Mouse (Mus musculus) embryonic facial prominence, embryonic 13.5 days (tissue): ENCODE measurements around the gene Ankrd9. TPM values are rescaled to one million over a fixed set of nuclear protein-coding genes. Genes with fewer than 3 reads are reported as not detected.
A peak's percentile ranks its signal among the peaks of the same experiment; 100 is the strongest.

Source experiments
- ATAC-seq: fragments of 200-750 bp; cut with Nextera tagmentation; 2 replicates; pipeline ENCODE4 v1.8.0; 2017; ENCODE audit warnings: low read depth; ENCODE audit not compliant: insufficient number of reproducible peaks, insufficient read depth, low FRiP score, low TSS enrichment
- H3K27ac ChIP-seq: fragments of 300-500 bp; sonication (generic); 2 replicates; pipeline ENCODE4 v1.5.1; 2015; ENCODE audit warnings: moderate library complexity, mild to moderate bottlenecking, inconsistent platforms
- H3K27me3 ChIP-seq: fragments of 300-500 bp; sonication (generic); 2 replicates; pipeline ENCODE4 v1.6.1; 2015; ENCODE audit warnings: mild to moderate bottlenecking, inconsistent platforms
- H3K36me3 ChIP-seq: fragments of 300-500 bp; sonication (generic); 2 replicates; pipeline ENCODE4 v1.6.1; 2015; ENCODE audit warnings: mild to moderate bottlenecking, inconsistent platforms
- H3K4me1 ChIP-seq: fragments of 300-500 bp; sonication (generic); 2 replicates; pipeline ENCODE4 v1.6.1; 2015; ENCODE audit warnings: inconsistent platforms
- H3K4me2 ChIP-seq: fragments of 300-500 bp; sonication (generic); 2 replicates; pipeline ENCODE4 v1.6.1; 2015; ENCODE audit warnings: moderate library complexity, mild to moderate bottlenecking, inconsistent platforms
- H3K4me3 ChIP-seq: fragments of 300-500 bp; sonication (generic); 2 replicates; pipeline ENCODE4 v1.5.1; 2015; ENCODE audit warnings: mild to moderate bottlenecking, inconsistent platforms
- H3K9ac ChIP-seq: fragments of 300-500 bp; sonication (generic); 2 replicates; pipeline ENCODE4 v1.6.1; 2015; ENCODE audit warnings: mild to moderate bottlenecking, inconsistent platforms
- H3K9me3 ChIP-seq: fragments of 300-500 bp; sonication (generic); 2 replicates; pipeline ENCODE4 v1.6.1; 2016; ENCODE audit warnings: inconsistent platforms
- WGBS: fragments of 180-500 bp; shearing (Covaris S2); methylation state at CpG from one replicate; pipeline ENCODE4 v1.1.7; 2015; ENCODE audit warnings: mixed read lengths; 5-methylcytosine and 5-hydroxymethylcytosine counted together
- polyA plus RNA-seq: library from polyadenylated mRNA; unstranded; fragments of >200 nt; fragmentation: Nextera tagmentation; extraction: Ambion mirVana; gene quantifications from 2 replicates; pipeline ENCODE4 v1.2.1, GENCODE M21; 2015

The Ankrd9 gene
- polyA plus RNA-seq, 1 experiment from 2014 or later = 16.4 TPM

- H3K9me3 ChIP-seq = no peaks in the 10 kb centered on the region
- no peak overlapping the region for H3K4me2 ChIP-seq
- H3K27me3 ChIP-seq = no peaks in the 10 kb centered on the region
- H3K36me3 ChIP-seq = no peaks in the 10 kb centered on the region
- peaks cover 6% of the 10 kb centered on the region; the same call in 1 of the 2 replicates for H3K4me1 ChIP-seq
- H3K4me3 ChIP-seq = no peak overlapping the region
- no peak overlapping the region for H3K9ac ChIP-seq
- H3K27ac ChIP-seq = no peak overlapping the region
- 78% methylated on average over 11 of the region's 11 CpGs for WGBS
- no peak for ATAC-seq
These were observed 7.9 kb upstream of the Ankrd9 start for GRCm38 (mm10) chr12:110986536-110987425.

DNA sequence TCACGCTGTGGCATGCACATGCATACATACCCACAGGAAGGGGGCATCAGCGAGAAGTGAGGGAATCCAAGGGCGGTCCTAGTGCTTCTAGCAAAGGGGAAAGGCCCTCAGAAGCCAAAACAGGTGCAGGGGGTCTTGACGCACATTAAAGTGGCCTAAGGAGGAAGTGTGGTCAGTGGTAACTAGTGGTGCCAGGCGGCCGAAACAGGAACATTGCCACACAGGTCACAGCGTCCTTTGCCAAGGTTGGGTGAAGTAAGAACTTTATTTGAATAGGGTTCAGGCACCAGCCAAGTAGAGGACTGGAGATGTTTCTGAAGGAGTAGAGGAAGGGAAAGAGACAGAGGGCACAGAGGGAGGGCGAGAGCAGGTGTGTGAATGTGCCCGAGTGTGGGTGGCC, 6.3 kb upstream of the Ankrd9 start:
- 77% methylated on average over 9 of the region's 9 CpGs for WGBS

GRCm38 (mm10) chr12:110984598-110984997, 5.8 kb upstream of the Ankrd9 start:
- H3K4me2 ChIP-seq = no peak overlapping the region
- no peaks in the 10 kb centered on the region for H3K27me3 ChIP-seq
- no peaks in the 10 kb centered on the region for H3K9me3 ChIP-seq
- H3K36me3 ChIP-seq = no peaks in the 10 kb centered on the region
- no peak overlapping the region for H3K27ac ChIP-seq
- WGBS = 60% methylated on average over 4 of the region's 4 CpGs
- no peak overlapping the region for H3K9ac ChIP-seq
- H3K4me3 ChIP-seq = no peak overlapping the region
- ATAC-seq = no peak
- H3K4me1 ChIP-seq = no peaks in the 10 kb centered on the region

More for the DNA sequence above, 6.3 kb upstream of the Ankrd9 start:
- Histone ChIP-seq H3K36me3 (no peaks in the 10 kb centered on the region), H3K27me3 (no peaks in the 10 kb centered on the region), H3K9me3 (no peaks in the 10 kb centered on the region), H3K9ac (no peak overlapping the region), H3K27ac (no peak overlapping the region), H3K4me3 (no peak overlapping the region), H3K4me1 (no peaks in the 10 kb centered on the region), H3K4me2 (no peak overlapping the region)
- ATAC-seq = no peak

GRCm38 (mm10) chr12:110983714-110984113, 4.9 kb upstream of the Ankrd9 start:
- Histone ChIP-seq H3K27ac (no peak overlapping the region), H3K9ac (no peak overlapping the region), H3K4me3 (no peak overlapping the region), H3K4me2 (no peak overlapping the region), H3K27me3 (no peaks in the 10 kb centered on the region), H3K4me1 (no peaks in the 10 kb centered on the region), H3K36me3 (no peaks in the 10 kb centered on the region), H3K9me3 (no peaks in the 10 kb centered on the region)
- 85% methylated on average over 8 of the region's 8 CpGs for WGBS
- no peak for ATAC-seq

DNA sequence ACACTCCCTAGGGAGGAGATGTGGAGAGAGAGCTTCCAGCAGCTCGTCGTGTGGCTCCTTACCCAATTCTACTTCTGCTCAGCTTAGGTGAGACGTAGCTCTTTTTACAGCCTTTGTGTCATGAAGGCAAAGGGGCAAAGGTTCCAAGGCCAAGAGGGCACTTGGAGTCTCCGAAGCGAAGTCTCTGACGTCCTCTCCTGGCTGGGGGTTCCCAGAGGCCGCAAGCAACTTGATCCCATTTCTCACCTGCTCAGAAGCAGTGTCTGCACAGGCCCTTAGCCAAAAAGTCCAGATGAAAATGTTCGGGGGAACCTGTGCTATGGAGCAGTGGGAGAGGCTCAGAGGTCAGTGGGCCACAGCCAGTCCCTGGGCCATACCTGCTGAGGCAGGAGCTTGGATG, 4.2 kb upstream of the Ankrd9 start:
- H3K27me3 ChIP-seq = no peaks in the 10 kb centered on the region
- H3K4me2 ChIP-seq = no peak overlapping the region
- H3K9ac ChIP-seq = no peak overlapping the region
- no peak overlapping the region for H3K27ac ChIP-seq
- 76% methylated on average over 8 of the region's 8 CpGs for WGBS
- no peak for ATAC-seq
- no peak overlapping the region for H3K4me3 ChIP-seq
- H3K4me1 ChIP-seq = peaks cover 3% of the 10 kb centered on the region
- no peaks in the 10 kb centered on the region for H3K36me3 ChIP-seq
- H3K9me3 ChIP-seq = no peaks in the 10 kb centered on the region

GRCm38 (mm10) chr12:110981736-110982135, 2.9 kb upstream of the Ankrd9 start:
- peaks cover 10% of the 10 kb centered on the region for H3K4me1 ChIP-seq
- 58% methylated on average over 3 of the region's 3 CpGs for WGBS
- no peaks in the 10 kb centered on the region for H3K27me3 ChIP-seq
- ATAC-seq = no peak
- no peaks in the 10 kb centered on the region for H3K9me3 ChIP-seq
- no peak overlapping the region for H3K9ac ChIP-seq
- H3K4me2 ChIP-seq = no peak overlapping the region
- H3K27ac ChIP-seq = no peak overlapping the region
- H3K4me3 ChIP-seq = no peak overlapping the region
- H3K36me3 ChIP-seq = peaks cover 8% of the 10 kb centered on the region

DNA sequence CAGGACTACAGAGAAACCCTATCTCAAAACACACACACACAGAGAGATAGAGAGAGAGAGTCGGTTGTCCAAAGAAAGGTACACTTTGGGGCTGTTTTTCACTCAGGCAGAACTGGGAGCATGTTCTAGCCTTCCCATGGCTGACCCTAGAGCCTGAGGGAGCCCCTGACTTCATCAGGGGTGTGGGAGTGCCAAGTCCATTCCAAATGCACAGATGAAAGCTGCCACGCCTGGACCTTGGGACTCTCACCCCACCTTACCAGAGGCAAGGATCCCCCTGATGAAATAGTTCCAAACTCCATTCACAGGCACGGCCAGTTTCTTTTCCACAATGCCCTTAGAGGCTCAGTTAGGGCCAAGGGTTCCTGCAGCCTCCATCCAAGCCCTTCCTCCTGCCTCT, 968 bp upstream of the Ankrd9 start:
- H3K9ac ChIP-seq = no peak overlapping the region
- H3K27ac ChIP-seq = no peak overlapping the region
- H3K36me3 ChIP-seq = peaks cover 27% of the 10 kb centered on the region
- H3K9me3 ChIP-seq = no peaks in the 10 kb centered on the region
- no peaks in the 10 kb centered on the region for H3K27me3 ChIP-seq
- H3K4me1 ChIP-seq = peaks cover 10% of the 10 kb centered on the region
- ATAC-seq = no peak
- no peak overlapping the region for H3K4me3 ChIP-seq
- H3K4me2 ChIP-seq = no peak overlapping the region
- WGBS = 87% methylated on average over 3 of the region's 3 CpGs

GRCm38 (mm10) chr12:110977896-110978606, 789 bp downstream of the Ankrd9 start:
- Histone ChIP-seq H3K27ac (peak overlapping the region; percentile 73; the same call in 1 of the 2 replicates), H3K9ac (peak overlapping the region; percentile 89), H3K4me1 (peaks cover 10% of the 10 kb centered on the region), H3K4me2 (peak overlapping the region; percentile 89), H3K9me3 (no peaks in the 10 kb centered on the region), H3K27me3 (no peaks in the 10 kb centered on the region), H3K36me3 (peaks cover 44% of the 10 kb centered on the region), H3K4me3 (peak overlapping the region; percentile 89)
- WGBS = 46% methylated on average over 14 of the region's 14 CpGs
- ATAC-seq = peak; percentile 26; the same call in 1 of the 2 replicates

DNA sequence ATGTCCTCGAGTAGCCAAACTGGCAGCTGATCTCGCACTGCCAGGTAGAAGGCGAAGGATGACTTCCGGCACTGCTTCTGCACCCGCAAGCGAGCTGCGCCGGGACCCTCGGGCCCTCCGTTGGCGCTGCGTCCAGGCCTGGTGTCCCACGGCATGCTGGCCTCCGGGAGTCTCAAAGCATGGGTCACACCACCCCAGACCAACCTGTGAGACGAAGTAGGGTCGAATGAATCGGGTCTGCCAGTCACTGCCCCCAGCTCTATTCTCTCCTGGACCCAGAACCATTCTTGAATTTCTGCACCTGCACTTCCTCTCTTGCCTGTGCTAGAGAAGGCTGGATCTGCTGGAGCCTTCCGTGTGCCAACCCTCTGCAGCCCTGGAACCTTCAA, 1.5 kb downstream of the Ankrd9 start:
- no peak overlapping the region for H3K27ac ChIP-seq
- peaks cover 10% of the 10 kb centered on the region for H3K4me1 ChIP-seq
- H3K4me2 ChIP-seq = peak overlapping the region; percentile 89
- H3K9me3 ChIP-seq = no peaks in the 10 kb centered on the region
- H3K36me3 ChIP-seq = peaks cover 50% of the 10 kb centered on the region
- peak overlapping the region; percentile 89 for H3K9ac ChIP-seq
- ATAC-seq = no peak
- 95% methylated on average over 18 of the region's 18 CpGs for WGBS
- H3K4me3 ChIP-seq = peak overlapping the region; percentile 89; the same call in 1 of the 2 replicates
- H3K27me3 ChIP-seq = no peaks in the 10 kb centered on the region

GRCm38 (mm10) chr12:110976589-110977344, 2.1 kb downstream of the Ankrd9 start:
- WGBS = 94% methylated on average over 60 of the region's 60 CpGs
- H3K27ac ChIP-seq = no peak overlapping the region

DNA sequence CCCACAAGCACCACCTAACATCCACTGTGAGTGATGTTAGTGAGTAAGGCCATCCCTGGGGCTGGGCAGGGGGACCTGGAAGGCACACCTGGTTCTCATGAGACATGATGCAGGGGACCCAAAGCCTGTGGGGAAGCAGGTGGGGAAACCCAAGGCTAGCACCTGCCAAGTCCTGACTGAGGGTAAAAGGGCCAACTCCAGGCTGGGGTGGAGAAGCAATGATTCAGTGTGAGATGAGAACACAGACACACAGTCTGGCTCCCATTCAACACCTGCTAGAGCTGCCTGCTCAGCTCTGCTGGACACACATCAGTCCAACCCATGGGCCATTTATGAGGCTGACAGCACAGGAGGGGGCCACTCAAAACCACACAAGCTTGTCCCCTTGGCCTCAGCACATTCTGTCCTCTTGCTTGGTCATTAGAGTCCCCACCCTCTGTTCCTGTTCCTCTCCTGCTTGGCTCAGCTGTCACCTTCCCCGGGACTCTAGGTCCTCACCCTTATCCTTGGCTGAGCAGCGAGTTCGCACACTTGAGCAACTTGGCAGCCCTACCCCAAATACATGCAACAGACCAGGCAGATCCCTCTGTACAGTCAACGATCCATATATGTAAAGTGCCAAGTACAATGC, 2.9 kb downstream of the Ankrd9 start:
- WGBS = 91% methylated on average over 4 of the region's 4 CpGs
- H3K27ac ChIP-seq = no peak overlapping the region
- no peaks in the 10 kb centered on the region for H3K9me3 ChIP-seq
- no peaks in the 10 kb centered on the region for H3K27me3 ChIP-seq
- H3K4me3 ChIP-seq = no peak overlapping the region
- no peak overlapping the region for H3K4me2 ChIP-seq
- H3K36me3 ChIP-seq = peaks cover 56% of the 10 kb centered on the region
- H3K4me1 ChIP-seq = peaks cover 10% of the 10 kb centered on the region
- ATAC-seq = no peak
- H3K9ac ChIP-seq = no peak overlapping the region

More at GRCm38 (mm10) chr12:110976589-110977344, 2.1 kb downstream of the Ankrd9 start:
- no peak for ATAC-seq
- Histone ChIP-seq H3K4me3 (no peak overlapping the region), H3K4me1 (peaks cover 10% of the 10 kb centered on the region), H3K4me2 (no peak overlapping the region; the same call in 1 of the 2 replicates), H3K9ac (no peak overlapping the region), H3K36me3 (peaks cover 53% of the 10 kb centered on the region), H3K27me3 (no peaks in the 10 kb centered on the region), H3K9me3 (no peaks in the 10 kb centered on the region)
